Mouse (Mus musculus): ENCODE data around the gene Uvrag. TPM values are rescaled to one million over a fixed set of nuclear protein-coding genes. Genes with fewer than 3 reads are reported as not detected.

The Uvrag gene
- polyA plus RNA-seq, 1 experiment, result 40.2 TPM

DNA sequence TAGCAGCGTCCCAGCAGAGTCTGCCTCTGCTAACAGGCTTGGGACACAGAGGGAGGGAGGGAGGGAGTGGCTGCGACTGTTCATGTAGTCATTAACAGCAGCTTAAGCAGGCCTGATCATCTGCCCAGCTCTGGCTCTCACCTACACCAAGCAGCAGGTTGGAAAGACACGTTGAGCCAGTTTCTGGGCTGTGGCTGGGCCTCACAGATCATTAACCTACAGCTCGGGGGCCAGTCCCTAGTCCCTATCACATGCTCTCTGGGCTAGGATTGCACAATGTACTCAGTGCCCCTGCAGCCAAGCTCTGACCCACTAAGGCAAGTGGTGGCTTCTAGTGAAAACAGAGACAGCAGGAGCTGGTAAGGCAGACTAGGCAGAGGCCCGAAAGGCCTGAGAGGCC is 27.0 kb upstream of the Uvrag start:
- TF ChIP-seq CTCF (IDR thresholded peaks at IDR 0.05; ENCODE audit: borderline replicate concordance, insufficient read depth, low read length) (no peak), POLR2A (IDR thresholded peaks at IDR 0.05; ENCODE audit: low read depth, low read length) (no peak)
- Histone ChIP-seq H3K27ac (ENCODE audit: insufficient read depth, low read length) (no peak overlapping the region), H3K4me3 (ENCODE audit: insufficient read depth, low read length) (no peak overlapping the region), H3K4me1 (ENCODE audit: control insufficient read depth, insufficient read depth, low read length) (no peaks in the 10 kb centered on the region)

DNA sequence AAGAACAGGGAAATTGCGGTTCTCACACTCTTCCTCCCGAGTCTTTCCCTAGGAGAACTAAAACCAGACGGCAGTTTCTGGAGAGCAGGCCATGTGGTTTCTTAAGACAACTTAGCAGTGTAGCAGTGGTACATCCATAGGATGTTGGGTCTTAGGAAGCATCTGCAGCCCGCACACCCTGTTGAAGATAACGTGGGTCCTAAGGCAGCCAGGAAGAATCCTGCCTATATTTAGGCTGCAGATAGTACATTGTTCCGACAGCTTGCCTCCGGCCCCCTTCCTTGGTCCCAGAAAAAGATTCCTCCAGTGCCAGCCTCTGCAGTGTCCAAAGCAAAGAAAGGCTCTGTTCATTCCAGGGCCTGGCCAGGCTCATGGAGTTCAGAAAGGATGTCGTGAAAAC is 25.2 kb upstream of the Uvrag start:
- no peak for TF ChIP-seq CTCF (IDR thresholded peaks at IDR 0.05; ENCODE audit: borderline replicate concordance, insufficient read depth, low read length)
- TF ChIP-seq POLR2A (IDR thresholded peaks at IDR 0.05; ENCODE audit: low read depth, low read length), result no peak
- Histone ChIP-seq H3K4me1 (ENCODE audit: control insufficient read depth, insufficient read depth, low read length) (no peaks in the 10 kb centered on the region), H3K27ac (ENCODE audit: insufficient read depth, low read length) (no peak overlapping the region), H3K4me3 (ENCODE audit: insufficient read depth, low read length) (no peak overlapping the region)

- TF ChIP-seq POLR2A (IDR thresholded peaks at IDR 0.05; ENCODE audit: low read depth, low read length) (no peak), CTCF (IDR thresholded peaks at IDR 0.05; ENCODE audit: borderline replicate concordance, insufficient read depth, low read length) (no peak)
- Histone ChIP-seq H3K4me3 (ENCODE audit: insufficient read depth, low read length) (no peak overlapping the region), H3K4me1 (ENCODE audit: control insufficient read depth, insufficient read depth, low read length) (no peaks in the 10 kb centered on the region), H3K27ac (ENCODE audit: insufficient read depth, low read length) (no peak overlapping the region)
Measured at GRCm38 (mm10) chr7:99164873-99165410, 24.0 kb upstream of the Uvrag start.

DNA sequence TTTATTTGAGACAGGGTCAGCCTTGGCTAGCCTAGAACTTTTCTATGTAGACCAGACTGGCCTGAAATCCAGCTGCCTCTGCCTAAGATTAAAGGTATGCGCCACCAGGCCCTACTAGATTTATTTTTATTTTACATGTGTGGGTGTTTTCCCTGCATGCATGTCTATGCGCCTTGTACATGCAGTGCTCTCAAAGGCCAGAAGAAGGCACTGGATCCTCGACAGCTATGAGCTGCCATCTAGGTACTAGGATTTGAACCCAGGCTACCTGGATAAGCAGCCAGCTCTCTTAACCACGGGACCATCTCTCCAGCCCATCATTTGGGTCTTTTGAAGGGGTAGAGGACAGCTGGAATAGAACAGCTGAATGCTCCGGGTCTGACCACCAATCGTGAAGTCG is 21.5 kb upstream of the Uvrag start:
- no peak for TF ChIP-seq POLR2A (IDR thresholded peaks at IDR 0.05; ENCODE audit: low read depth, low read length)
- no peak for TF ChIP-seq CTCF (IDR thresholded peaks at IDR 0.05; ENCODE audit: borderline replicate concordance, insufficient read depth, low read length)
- Histone ChIP-seq H3K4me3 (ENCODE audit: insufficient read depth, low read length) (no peak overlapping the region), H3K27ac (ENCODE audit: insufficient read depth, low read length) (no peak overlapping the region), H3K4me1 (ENCODE audit: control insufficient read depth, insufficient read depth, low read length) (no peaks in the 10 kb centered on the region)

- H3K27ac ChIP-seq (ENCODE audit: insufficient read depth, low read length), result no peak overlapping the region
- no peak overlapping the region for H3K4me3 ChIP-seq (ENCODE audit: insufficient read depth, low read length)
- no peak for TF ChIP-seq POLR2A (IDR thresholded peaks at IDR 0.05; ENCODE audit: low read depth, low read length)
- no peak for TF ChIP-seq CTCF (IDR thresholded peaks at IDR 0.05; ENCODE audit: borderline replicate concordance, insufficient read depth, low read length)
- H3K4me1 ChIP-seq (ENCODE audit: control insufficient read depth, insufficient read depth, low read length), result no peaks in the 10 kb centered on the region
Measured at GRCm38 (mm10) chr7:99161961-99162360, 21.0 kb upstream of the Uvrag start.

GRCm38 (mm10) chr7:99161529-99161928 is 20.6 kb upstream of the Uvrag start:
- Histone ChIP-seq H3K4me3 (ENCODE audit: insufficient read depth, low read length) (no peak overlapping the region), H3K4me1 (ENCODE audit: control insufficient read depth, insufficient read depth, low read length) (no peaks in the 10 kb centered on the region), H3K27ac (ENCODE audit: insufficient read depth, low read length) (no peak overlapping the region)
- no peak for TF ChIP-seq POLR2A (IDR thresholded peaks at IDR 0.05; ENCODE audit: low read depth, low read length)
- no peak for TF ChIP-seq CTCF (IDR thresholded peaks at IDR 0.05; ENCODE audit: borderline replicate concordance, insufficient read depth, low read length)

GRCm38 (mm10) chr7:99160995-99161394 is 20.1 kb upstream of the Uvrag start:
- H3K4me1 ChIP-seq (ENCODE audit: control insufficient read depth, insufficient read depth, low read length), result no peaks in the 10 kb centered on the region
- TF ChIP-seq CTCF (IDR thresholded peaks at IDR 0.05; ENCODE audit: borderline replicate concordance, insufficient read depth, low read length) (no peak), POLR2A (IDR thresholded peaks at IDR 0.05; ENCODE audit: low read depth, low read length) (no peak)
- no peak overlapping the region for H3K4me3 ChIP-seq (ENCODE audit: insufficient read depth, low read length)
- H3K27ac ChIP-seq (ENCODE audit: insufficient read depth, low read length), result no peak overlapping the region

GRCm38 (mm10) chr7:99159446-99159845 is 18.5 kb upstream of the Uvrag start:
- TF ChIP-seq CTCF (IDR thresholded peaks at IDR 0.05; ENCODE audit: borderline replicate concordance, insufficient read depth, low read length), result no peak
- TF ChIP-seq POLR2A (IDR thresholded peaks at IDR 0.05; ENCODE audit: low read depth, low read length), result no peak
- H3K27ac ChIP-seq (ENCODE audit: insufficient read depth, low read length), result no peak overlapping the region
- peaks cover 5% of the 10 kb centered on the region for H3K4me1 ChIP-seq (ENCODE audit: control insufficient read depth, insufficient read depth, low read length)
- no peak overlapping the region for H3K4me3 ChIP-seq (ENCODE audit: insufficient read depth, low read length)

GRCm38 (mm10) chr7:99158904-99159303 is 18.0 kb upstream of the Uvrag start:
- Histone ChIP-seq H3K27ac (ENCODE audit: insufficient read depth, low read length) (no peak overlapping the region), H3K4me1 (ENCODE audit: control insufficient read depth, insufficient read depth, low read length) (peaks cover 5% of the 10 kb centered on the region), H3K4me3 (ENCODE audit: insufficient read depth, low read length) (no peak overlapping the region)
- TF ChIP-seq CTCF (IDR thresholded peaks at IDR 0.05; ENCODE audit: borderline replicate concordance, insufficient read depth, low read length) (no peak), POLR2A (IDR thresholded peaks at IDR 0.05; ENCODE audit: low read depth, low read length) (no peak)

DNA sequence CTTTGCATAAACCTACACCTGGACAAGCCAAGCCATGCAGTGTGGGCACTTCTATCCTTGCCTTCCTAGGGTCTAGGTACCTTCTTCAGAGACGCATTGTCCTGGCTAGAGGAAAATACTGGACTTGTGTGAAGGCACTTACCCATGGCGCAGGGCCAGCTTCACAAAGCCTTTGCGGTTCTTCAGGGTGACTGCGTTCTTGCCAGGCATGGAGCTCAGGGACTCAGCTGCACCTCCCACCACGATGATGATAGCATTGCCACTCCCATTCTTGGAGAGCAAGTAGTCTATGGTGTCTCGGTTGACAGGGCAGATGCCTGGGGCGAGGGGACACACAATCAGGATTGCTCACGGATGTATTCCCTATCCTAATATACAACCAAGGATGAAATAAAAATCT is 17.1 kb upstream of the Uvrag start:
- Histone ChIP-seq H3K4me1 (ENCODE audit: control insufficient read depth, insufficient read depth, low read length) (peaks cover 5% of the 10 kb centered on the region), H3K27ac (ENCODE audit: insufficient read depth, low read length) (no peak overlapping the region), H3K4me3 (ENCODE audit: insufficient read depth, low read length) (no peak overlapping the region)
- no peak for TF ChIP-seq POLR2A (IDR thresholded peaks at IDR 0.05; ENCODE audit: low read depth, low read length)
- no peak for TF ChIP-seq CTCF (IDR thresholded peaks at IDR 0.05; ENCODE audit: borderline replicate concordance, insufficient read depth, low read length)

- peaks cover 5% of the 10 kb centered on the region for H3K4me1 ChIP-seq (ENCODE audit: control insufficient read depth, insufficient read depth, low read length)
- H3K27ac ChIP-seq (ENCODE audit: insufficient read depth, low read length), result no peak overlapping the region
- no peak overlapping the region for H3K4me3 ChIP-seq (ENCODE audit: insufficient read depth, low read length)
- no peak for TF ChIP-seq POLR2A (IDR thresholded peaks at IDR 0.05; ENCODE audit: low read depth, low read length)
- no peak for TF ChIP-seq CTCF (IDR thresholded peaks at IDR 0.05; ENCODE audit: borderline replicate concordance, insufficient read depth, low read length)
Measured at GRCm38 (mm10) chr7:99156737-99157136, 15.8 kb upstream of the Uvrag start.
